Mouse (Mus musculus): ENCODE measurements around the gene Rab44. TPM values are rescaled to one million over a fixed set of nuclear protein-coding genes. Genes with fewer than 3 reads are reported as not detected.

The Rab44 gene
- total RNA-seq, 2 experiments from 2014 or later: 1.4 to 1.7 TPM

Other genes with a start within 250 kb of the Rab44 start
- gene 4930539E08Rik, start 198.8 kb upstream of the Rab44 start, total RNA-seq (2021): under 1 TPM; 0.11 TPM
- gene Pxt1, start 170.3 kb upstream of the Rab44 start, total RNA-seq (2021): under 1 TPM; 0.59 to 0.67 TPM
- gene Kctd20, start 162.2 kb upstream of the Rab44 start, total RNA-seq (2021): 10 to 100 TPM; 79.8 to 86.5 TPM
- gene Stk38, start 106.2 kb upstream of the Rab44 start, total RNA-seq (2021): 10 to 100 TPM; 90.2 to 94.9 TPM
- gene Srsf3, start 81.5 kb upstream of the Rab44 start, total RNA-seq (2021): 100 to 1,000 TPM; 235 to 271 TPM
- 10 to 100 TPM; 33.7 to 36.0 TPM for gene Cdkn1a, start 23.2 kb upstream of the Rab44 start, total RNA-seq (2021)
- gene Cpne5, start 124.0 kb downstream of the Rab44 start, total RNA-seq (2021): 1 to 10 TPM; 2.8 to 2.9 TPM
- 10 to 100 TPM; 31.2 to 33.2 TPM for gene Ppil1, start 150.0 kb downstream of the Rab44 start, total RNA-seq (2021)
- 100 to 1,000 TPM; 115 to 116 TPM for gene BC004004, start 154.6 kb downstream of the Rab44 start, total RNA-seq (2021)
- 10 to 100 TPM; 11.3 to 13.3 TPM for gene Pi16, start 203.5 kb downstream of the Rab44 start, total RNA-seq (2021)
- gene Mtch1, start 233.8 kb downstream of the Rab44 start, total RNA-seq (2021): 100 to 1,000 TPM; 309 to 341 TPM
- gene Fgd2, start 246.8 kb downstream of the Rab44 start, total RNA-seq (2021): 1 to 10 TPM; 5.6 to 6.5 TPM